Mouse (Mus musculus): ENCODE data around the gene Cfap298. TPM values are rescaled to one million over a fixed set of nuclear protein-coding genes. Genes with fewer than 3 reads are reported as not detected.

Cfap298 gene
- total and polyA plus RNA-seq, 3 experiments: 68.5 to 117 TPM; not detected in 1

- TF ChIP-seq SMC3 (IDR thresholded peaks at IDR 0.05; ENCODE audit: low read depth, low read length): no peak
- TF ChIP-seq MAX (IDR thresholded peaks at IDR 0.05; ENCODE audit: low read length): no peak
- no peak for TF ChIP-seq GABPA (IDR thresholded peaks at IDR 0.05; ENCODE audit: low read depth, low read length)
- TF ChIP-seq MAFK (IDR thresholded peaks at IDR 0.05; ENCODE audit: borderline replicate concordance, low read depth, low read length): no peak
- no peak for TF ChIP-seq SIN3A (IDR thresholded peaks at IDR 0.05; ENCODE audit: low read length)
- TF ChIP-seq MAZ (IDR thresholded peaks at IDR 0.05; ENCODE audit: low read depth, low read length): no peak
- no peak for TF ChIP-seq CHD1 (IDR thresholded peaks at IDR 0.05; ENCODE audit: low read depth, low read length)
Measured at GRCm38 (mm10) chr16:90924606-90925370, 10.1 kb downstream of the Cfap298 start.

GRCm38 (mm10) chr16:90921471-90922159 lies 13.3 kb downstream of the Cfap298 start:
- TF ChIP-seq SIN3A (IDR thresholded peaks at IDR 0.05; ENCODE audit: low read length) (no peak), ELF1 (IDR thresholded peaks at IDR 0.05; ENCODE audit: low read depth, low read length) (no peak), MAX (IDR thresholded peaks at IDR 0.05; ENCODE audit: low read length) (no peak)
- no peak for DNase-seq (ENCODE audit: low read depth, low spot score)
- Histone ChIP-seq H3K36me3 (ENCODE audit: control insufficient read depth in 1 of 2, insufficient read depth in 2 of 2, low read length in 2 of 2) (no peaks in the 10 kb centered on the region; a peak in 1 of 4 replicates), H3K9me3 (replicated peaks; ENCODE audit: insufficient read depth, low read length) (no peaks in the 10 kb centered on the region), H3K27ac (ENCODE audit: control insufficient read depth, low read depth, low read length) (no peak overlapping the region), H3K27me3 (ENCODE audit: control insufficient read depth in 1 of 2, insufficient read depth in 2 of 2, low read length in 2 of 2) (no peaks in the 10 kb centered on the region), H3K9ac (ENCODE audit: control insufficient read depth, low read depth, low read length, poor library complexity, severe bottlenecking) (no peak overlapping the region), H3K4me1 (ENCODE audit: control insufficient read depth in 1 of 2, insufficient read depth in 2 of 2, low read length in 2 of 2) (no peaks in the 10 kb centered on the region), H3K4me3 (ENCODE audit: control insufficient read depth in 1 of 2, insufficient read depth in 1 of 2, low read depth in 2 of 2, low read length in 2 of 2) (no peak overlapping the region), H3K79me2 (ENCODE audit: control insufficient read depth, insufficient read depth, low read length, poor library complexity) (no peaks in the 10 kb centered on the region)

More at GRCm38 (mm10) chr16:90924606-90925370, 10.1 kb downstream of the Cfap298 start:
- Histone ChIP-seq H3K27me3 (ENCODE audit: control insufficient read depth in 1 of 2, insufficient read depth in 2 of 2, low read length in 2 of 2) (no peaks in the 10 kb centered on the region), H3K9ac (ENCODE audit: control insufficient read depth, low read depth, low read length, poor library complexity, severe bottlenecking) (no peak overlapping the region), H3K4me3 (ENCODE audit: control insufficient read depth in 1 of 2, insufficient read depth in 1 of 2, low read depth in 2 of 2, low read length in 2 of 2) (no peak overlapping the region), H3K36me3 (ENCODE audit: control insufficient read depth in 1 of 2, insufficient read depth in 2 of 2, low read length in 2 of 2) (no peaks in the 10 kb centered on the region; a peak in 1 of 4 replicates), H3K27ac (ENCODE audit: control insufficient read depth, low read depth, low read length) (no peak overlapping the region), H3K79me2 (ENCODE audit: control insufficient read depth, insufficient read depth, low read length, poor library complexity) (no peaks in the 10 kb centered on the region), H3K9me3 (replicated peaks; ENCODE audit: insufficient read depth, low read length) (no peaks in the 10 kb centered on the region), H3K4me1 (ENCODE audit: control insufficient read depth in 1 of 2, insufficient read depth in 2 of 2, low read length in 2 of 2) (no peaks in the 10 kb centered on the region)
- DNase-seq (ENCODE audit: low read depth, low spot score): no peak

- Histone ChIP-seq H3K36me3 (ENCODE audit: control insufficient read depth in 1 of 2, insufficient read depth in 2 of 2, low read length in 2 of 2) (no peaks in the 10 kb centered on the region), H3K79me2 (ENCODE audit: control insufficient read depth, insufficient read depth, low read length, poor library complexity) (no peaks in the 10 kb centered on the region), H3K9ac (ENCODE audit: control insufficient read depth, low read depth, low read length, poor library complexity, severe bottlenecking) (no peak overlapping the region), H3K4me3 (ENCODE audit: control insufficient read depth in 1 of 2, insufficient read depth in 1 of 2, low read depth in 2 of 2, low read length in 2 of 2) (no peak overlapping the region), H3K27ac (ENCODE audit: control insufficient read depth, low read depth, low read length) (no peak overlapping the region), H3K9me3 (replicated peaks; ENCODE audit: insufficient read depth, low read length) (no peaks in the 10 kb centered on the region), H3K27me3 (ENCODE audit: control insufficient read depth in 1 of 2, insufficient read depth in 2 of 2, low read length in 2 of 2) (no peaks in the 10 kb centered on the region), H3K4me1 (ENCODE audit: control insufficient read depth in 1 of 2, insufficient read depth in 2 of 2, low read length in 2 of 2) (peaks cover 0 to 5% of the 10 kb centered on the region in 2 experiments; a peak in 2 of 4 replicates)
- DNase-seq (ENCODE audit: low read depth, low spot score): no peak
- TF ChIP-seq ZMIZ1 (IDR thresholded peaks at IDR 0.05; ENCODE audit: low read depth, low read length) (no peak), TBP (IDR thresholded peaks at IDR 0.05; ENCODE audit: low read depth, low read length) (no peak), UBTF (IDR thresholded peaks at IDR 0.05; ENCODE audit: borderline replicate concordance, insufficient read depth, low read depth, low read length) (no peak), E2F4 (IDR thresholded peaks at IDR 0.05; ENCODE audit: borderline replicate concordance, low read depth, low read length) (no peak), RCOR1 (IDR thresholded peaks at IDR 0.05; ENCODE audit: low read depth, low read length) (no peak), MEF2A (IDR thresholded peaks at IDR 0.05; ENCODE audit: extremely low read depth, insufficient replicate concordance, low read depth, low read length, poor library complexity, severe bottlenecking) (no peak), MAX (IDR thresholded peaks at IDR 0.05; ENCODE audit: low read length) (no peak)
Measured at GRCm38 (mm10) chr16:90917156-90917555, 17.8 kb downstream of the Cfap298 start.

Data from MEL (cell line).